Mouse (Mus musculus): ENCODE measurements at regions not wholly inside any gene's neighbourhood (a gene's known extent, or its start where the extent isn't known, plus 50 kb on each side); places are given as distances from the start of the nearest gene placed in this dataset.

DNA sequence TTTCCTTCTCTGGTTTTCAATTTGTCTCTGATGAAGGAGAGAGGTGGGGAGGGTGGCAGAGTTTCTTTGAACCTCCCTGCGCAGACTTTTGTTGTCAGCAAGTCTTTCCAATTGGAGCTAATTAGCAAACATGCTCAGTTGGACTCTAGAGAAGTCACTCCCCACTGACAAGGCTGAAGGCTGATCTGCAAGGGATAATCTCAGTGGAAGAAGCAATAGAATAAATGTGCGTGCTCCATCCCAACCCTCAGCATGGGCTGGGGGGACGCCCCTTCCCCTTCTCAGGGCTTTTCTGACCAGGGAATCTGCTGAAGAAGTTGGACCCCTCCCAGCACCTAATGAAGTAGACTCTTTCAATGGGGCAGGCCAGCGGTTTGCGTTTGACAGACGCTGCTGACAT is 353.8 kb downstream of the Pmp22 start:
- TF ChIP-seq TAL1 (conservative IDR thresholded peaks at IDR 0.05; ENCODE audit: low read depth, low read length) (no peak), CTCF (IDR thresholded peaks at IDR 0.05; ENCODE audit: low read depth, low read length) (no peak), GATA1 (IDR thresholded peaks at IDR 0.05; ENCODE audit: borderline replicate concordance, low read length) (no peak), POLR2AphosphoS5 (IDR thresholded peaks at IDR 0.05; ENCODE audit: insufficient replicate concordance, low read depth, low read length) (no peak), GATA2 (IDR thresholded peaks at IDR 0.05; ENCODE audit: borderline replicate concordance, low read depth, low read length) (no peak)
- Histone ChIP-seq H3K4me3 (ENCODE audit: low read depth, low read length) (no peak overlapping the region), H3K9me3 (replicated peaks) (peaks cover 50% of the 10 kb centered on the region), H3K27me3 (ENCODE audit: insufficient read depth, low read length) (no peaks in the 10 kb centered on the region), H3K36me3 (replicated peaks) (no peaks in the 10 kb centered on the region), H3K4me1 (ENCODE audit: insufficient read depth, low read depth, low read length) (no peaks in the 10 kb centered on the region)
- DNase-seq (ENCODE audit: low spot score) (no peak), ATAC-seq (ENCODE audit: extremely low read depth, insufficient number of reproducible peaks, low FRiP score, poor library complexity, severe bottlenecking) (no peak)

DNA sequence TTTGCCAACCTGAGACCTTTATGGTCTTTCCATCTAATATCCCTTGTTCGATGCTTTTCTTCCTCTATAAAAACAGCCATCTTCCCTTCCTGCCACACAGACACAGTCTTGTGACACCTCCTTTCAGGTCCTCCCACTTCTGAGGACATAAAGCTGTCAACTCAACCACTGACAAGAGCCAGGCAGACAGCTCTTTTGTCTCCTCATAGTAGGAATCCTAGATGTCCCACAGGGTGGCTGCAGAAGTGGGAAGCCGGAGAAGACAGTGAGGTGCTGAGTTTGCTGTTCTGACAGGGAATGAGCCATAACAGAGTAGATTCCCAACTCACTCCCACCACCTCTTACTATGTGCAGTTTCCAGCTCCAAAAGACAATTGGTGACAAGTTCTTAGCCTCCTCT is 358.4 kb downstream of the Pmp22 start:
- TF ChIP-seq TAL1 (conservative IDR thresholded peaks at IDR 0.05; ENCODE audit: low read depth, low read length) (no peak), GATA2 (IDR thresholded peaks at IDR 0.05; ENCODE audit: borderline replicate concordance, low read depth, low read length) (no peak), CTCF (IDR thresholded peaks at IDR 0.05; ENCODE audit: low read depth, low read length) (no peak), POLR2AphosphoS5 (IDR thresholded peaks at IDR 0.05; ENCODE audit: insufficient replicate concordance, low read depth, low read length) (no peak), GATA1 (IDR thresholded peaks at IDR 0.05; ENCODE audit: borderline replicate concordance, low read length) (no peak)
- no peak for DNase-seq (ENCODE audit: low spot score)
- Histone ChIP-seq H3K9me3 (replicated peaks) (peaks cover 26% of the 10 kb centered on the region), H3K4me3 (ENCODE audit: low read depth, low read length) (no peak overlapping the region), H3K27me3 (ENCODE audit: insufficient read depth, low read length) (no peaks in the 10 kb centered on the region), H3K36me3 (replicated peaks) (no peaks in the 10 kb centered on the region), H3K4me1 (ENCODE audit: insufficient read depth, low read depth, low read length) (no peaks in the 10 kb centered on the region)
- ATAC-seq (ENCODE audit: extremely low read depth, insufficient number of reproducible peaks, low FRiP score, poor library complexity, severe bottlenecking) = no peak

DNA sequence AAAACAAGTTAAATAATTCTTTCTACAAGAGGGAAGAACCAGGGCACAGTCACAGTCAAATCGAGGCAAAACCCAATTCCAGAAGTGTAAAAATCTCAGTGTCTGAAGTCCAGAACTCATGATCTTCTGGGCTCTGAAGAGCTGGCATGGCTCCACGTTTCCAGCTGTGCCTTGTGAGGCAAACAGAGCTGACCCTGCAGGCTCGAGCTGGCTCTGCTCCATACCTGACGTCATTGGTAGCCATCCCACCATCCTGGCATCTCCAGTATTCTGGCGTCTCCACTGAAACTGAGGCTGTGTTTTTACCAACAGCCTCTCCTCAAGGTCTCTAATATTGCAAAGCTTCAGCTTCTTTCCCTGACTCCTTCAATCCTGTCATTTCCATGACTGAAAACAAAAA is 373.4 kb downstream of the Pmp22 start:
- Histone ChIP-seq H3K9me3 (replicated peaks) (peaks cover 18% of the 10 kb centered on the region), H3K4me1 (ENCODE audit: insufficient read depth, low read depth, low read length) (no peaks in the 10 kb centered on the region), H3K4me3 (ENCODE audit: low read depth, low read length) (no peak overlapping the region), H3K36me3 (replicated peaks) (no peaks in the 10 kb centered on the region), H3K27me3 (ENCODE audit: insufficient read depth, low read length) (no peaks in the 10 kb centered on the region)
- DNase-seq (ENCODE audit: low spot score) = no peak
- ATAC-seq (ENCODE audit: extremely low read depth, insufficient number of reproducible peaks, low FRiP score, poor library complexity, severe bottlenecking) = no peak
- TF ChIP-seq CTCF (IDR thresholded peaks at IDR 0.05; ENCODE audit: low read depth, low read length) = no peak
- no peak for TF ChIP-seq POLR2AphosphoS5 (IDR thresholded peaks at IDR 0.05; ENCODE audit: insufficient replicate concordance, low read depth, low read length)
- TF ChIP-seq TAL1 (conservative IDR thresholded peaks at IDR 0.05; ENCODE audit: low read depth, low read length) = no peak
- no peak for TF ChIP-seq GATA1 (IDR thresholded peaks at IDR 0.05; ENCODE audit: borderline replicate concordance, low read length)
- no peak for TF ChIP-seq GATA2 (IDR thresholded peaks at IDR 0.05; ENCODE audit: borderline replicate concordance, low read depth, low read length)

DNA sequence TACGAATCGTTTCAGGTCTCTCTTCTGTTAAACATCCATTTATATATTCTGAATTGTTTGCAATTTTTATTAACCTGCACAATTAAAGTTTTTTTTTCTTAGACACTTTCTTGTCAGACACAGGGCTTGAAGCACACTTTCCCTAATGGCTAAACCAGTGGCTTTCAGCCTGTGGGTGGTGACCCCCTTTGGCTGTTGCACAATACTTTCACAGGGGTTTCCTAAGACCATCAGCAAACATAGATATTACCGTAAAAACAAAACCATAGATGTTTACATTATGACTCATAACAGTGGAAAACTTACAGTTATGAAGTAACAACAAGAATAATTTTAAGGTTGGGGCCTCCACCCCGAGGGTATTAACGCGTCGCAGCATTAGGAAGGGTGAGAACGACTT is 378.6 kb downstream of the Pmp22 start:
- H3K4me3 ChIP-seq (ENCODE audit: low read depth, low read length) = no peak overlapping the region
- TF ChIP-seq GATA1 (IDR thresholded peaks at IDR 0.05; ENCODE audit: borderline replicate concordance, low read length) (no peak), GATA2 (IDR thresholded peaks at IDR 0.05; ENCODE audit: borderline replicate concordance, low read depth, low read length) (no peak), POLR2AphosphoS5 (IDR thresholded peaks at IDR 0.05; ENCODE audit: insufficient replicate concordance, low read depth, low read length) (no peak), CTCF (IDR thresholded peaks at IDR 0.05; ENCODE audit: low read depth, low read length) (no peak)
- H3K9me3 ChIP-seq (replicated peaks) = peaks cover 31% of the 10 kb centered on the region
- DNase-seq (ENCODE audit: low spot score) (no peak), ATAC-seq (ENCODE audit: extremely low read depth, insufficient number of reproducible peaks, low FRiP score, poor library complexity, severe bottlenecking) (no peak)
- H3K27me3 ChIP-seq (ENCODE audit: insufficient read depth, low read length) = no peaks in the 10 kb centered on the region
- no peaks in the 10 kb centered on the region for H3K36me3 ChIP-seq (replicated peaks)
- no peaks in the 10 kb centered on the region for H3K4me1 ChIP-seq (ENCODE audit: insufficient read depth, low read depth, low read length)

DNA sequence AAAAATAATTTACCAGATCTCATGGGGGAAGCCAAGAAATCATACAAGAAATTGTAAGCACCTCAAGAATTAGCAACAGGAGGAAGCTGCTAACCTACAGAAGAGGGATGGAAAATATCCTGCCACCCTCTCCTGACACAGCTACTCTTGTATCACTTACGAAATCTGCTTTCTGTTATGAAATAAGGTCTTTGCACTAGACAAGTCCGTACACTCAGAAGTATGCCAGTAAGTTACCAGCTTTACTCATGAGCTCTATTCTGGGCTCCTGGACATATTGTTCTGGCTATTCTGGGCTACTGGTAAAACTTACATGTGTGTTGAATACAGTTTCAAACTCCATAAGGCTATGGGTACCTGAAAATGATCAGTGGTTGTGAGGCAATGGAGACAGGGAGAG is 379.9 kb downstream of the Pmp22 start:
- no peak for DNase-seq (ENCODE audit: low spot score)
- no peaks in the 10 kb centered on the region for H3K27me3 ChIP-seq (ENCODE audit: insufficient read depth, low read length)
- H3K4me3 ChIP-seq (ENCODE audit: low read depth, low read length) = no peak overlapping the region
- peaks cover 29% of the 10 kb centered on the region for H3K9me3 ChIP-seq (replicated peaks)
- ATAC-seq (ENCODE audit: extremely low read depth, insufficient number of reproducible peaks, low FRiP score, poor library complexity, severe bottlenecking) = no peak
- H3K4me1 ChIP-seq (ENCODE audit: insufficient read depth, low read depth, low read length) = no peaks in the 10 kb centered on the region
- TF ChIP-seq GATA2 (IDR thresholded peaks at IDR 0.05; ENCODE audit: borderline replicate concordance, low read depth, low read length) (no peak), GATA1 (IDR thresholded peaks at IDR 0.05; ENCODE audit: borderline replicate concordance, low read length) (no peak), TAL1 (conservative IDR thresholded peaks at IDR 0.05; ENCODE audit: low read depth, low read length) (no peak), CTCF (IDR thresholded peaks at IDR 0.05; ENCODE audit: low read depth, low read length) (no peak), POLR2AphosphoS5 (IDR thresholded peaks at IDR 0.05; ENCODE audit: insufficient replicate concordance, low read depth, low read length) (no peak)
- no peaks in the 10 kb centered on the region for H3K36me3 ChIP-seq (replicated peaks)

DNA sequence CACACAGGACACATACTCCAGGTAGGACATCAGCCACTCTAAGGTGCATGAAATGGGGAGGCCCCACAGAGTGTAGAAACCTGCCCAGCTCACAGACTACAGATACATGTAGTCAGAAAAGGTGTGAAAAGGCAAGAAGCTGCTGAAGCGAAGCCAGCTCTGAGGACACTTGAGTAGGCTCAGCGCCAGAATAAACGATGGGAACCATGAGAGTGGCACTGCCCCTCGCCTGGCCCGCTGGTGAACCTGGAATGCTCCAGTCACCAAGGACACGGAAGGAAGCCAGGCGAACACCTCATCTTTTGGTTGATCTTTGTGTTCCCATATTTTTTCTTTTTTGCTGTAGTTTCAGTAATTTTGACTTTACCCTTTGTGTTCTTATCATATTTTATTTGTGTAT is 381.8 kb downstream of the Pmp22 start:
- TF ChIP-seq GATA1 (IDR thresholded peaks at IDR 0.05; ENCODE audit: borderline replicate concordance, low read length) (no peak), TAL1 (conservative IDR thresholded peaks at IDR 0.05; ENCODE audit: low read depth, low read length) (no peak), CTCF (IDR thresholded peaks at IDR 0.05; ENCODE audit: low read depth, low read length) (no peak), POLR2AphosphoS5 (IDR thresholded peaks at IDR 0.05; ENCODE audit: insufficient replicate concordance, low read depth, low read length) (no peak), GATA2 (IDR thresholded peaks at IDR 0.05; ENCODE audit: borderline replicate concordance, low read depth, low read length) (no peak)
- Histone ChIP-seq H3K4me3 (ENCODE audit: low read depth, low read length) (no peak overlapping the region), H3K36me3 (replicated peaks) (no peaks in the 10 kb centered on the region), H3K4me1 (ENCODE audit: insufficient read depth, low read depth, low read length) (no peaks in the 10 kb centered on the region), H3K9me3 (replicated peaks) (peaks cover 30% of the 10 kb centered on the region), H3K27me3 (ENCODE audit: insufficient read depth, low read length) (no peaks in the 10 kb centered on the region)
- ATAC-seq (ENCODE audit: extremely low read depth, insufficient number of reproducible peaks, low FRiP score, poor library complexity, severe bottlenecking) (no peak), DNase-seq (ENCODE audit: low spot score) (no peak)

Data from G1E (cell line).